Mouse (Mus musculus) cerebellum, adult 8-10 months (tissue): ENCODE measurements around the gene Gm13043.
"Not testable (repeated sequence)": the region's sequence is repeated elsewhere in the genome, so short reads cannot be mapped to it uniquely, and the experiment has no call there.

Experiments
- DNase-seq: peaks from one replicate; pipeline ENCODE4 v3.0.0; 2022

Gene Gm13043

GRCm38 (mm10) chr4:143511043-143511442 lies at the start of gene Gm13043:
TSS of gene Gm13043 (plus strand) at chr4:143511343.
- DNase-seq, result no peak

DNA sequence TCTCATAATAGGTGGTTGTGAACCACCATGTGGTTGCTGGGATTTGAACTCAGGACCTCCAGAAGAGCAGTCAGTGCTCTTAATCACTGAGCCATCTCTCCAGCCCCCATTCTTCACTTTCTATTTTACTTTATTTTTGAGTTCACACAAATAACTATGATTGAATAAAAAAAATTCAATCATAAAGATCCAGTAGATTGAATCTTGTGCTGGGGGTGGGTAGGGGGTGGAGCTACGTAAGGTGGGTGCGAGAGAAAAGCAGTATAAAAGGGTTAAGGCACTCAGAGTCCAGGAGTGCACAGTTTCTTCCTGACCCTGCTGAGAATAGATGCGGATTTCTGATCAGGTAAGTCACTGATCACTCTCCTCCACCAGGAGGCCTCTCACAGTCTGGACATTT lies 24.5 kb downstream of the Gm13043 start, which contains the start of gene Gm13040:
Gm13040 (plus strand) TSS at position 301 of the 400 bp plus-strand sequence.
- DNase-seq, result not testable (repeated sequence)

- not testable (repeated sequence) for DNase-seq
These were observed 40.3 kb downstream of the Gm13043 start, which contains the start of the genes BC080695 and Gm13057 for GRCm38 (mm10) chr4:143551400-143551799. TSS of gene BC080695 (plus strand) at chr4:143551700. TSS of gene Gm13057 (plus strand) at chr4:143551709.
